Mouse (Mus musculus): ENCODE measurements around the gene Ccr4. TPM values are rescaled to one million over a fixed set of nuclear protein-coding genes. Genes with fewer than 3 reads are reported as not detected.

Gene Ccr4
- not detected in 2 replicates for polyA plus RNA-seq (2015; fragmentation: Nextera tagmentation; extraction: Ambion mirVana)

GRCm38 (mm10) chr9:114504816-114505215, at the start of gene Ccr4:
Gene Ccr4, minus strand, starts transcription at chr9:114504916.

GRCm38 (mm10) chr9:114515364-114515763, 10.6 kb upstream of the Ccr4 start, which contains the start of gene C130032M10Rik:
Gene C130032M10Rik, plus strand, starts transcription at chr9:114515697.

Other genes starting within 250 kb of the Ccr4 start
- 0.47 and 0.76 TPM in 2 replicates for gene Bcl2a1c, start 174.8 kb downstream of the Ccr4 start, polyA plus RNA-seq (2015; fragmentation: Nextera tagmentation; extraction: Ambion mirVana)
- gene Crtap, start 114.2 kb downstream of the Ccr4 start, polyA plus RNA-seq (2015; fragmentation: Nextera tagmentation; extraction: Ambion mirVana) = 131 and 180 TPM in 2 replicates
- 25.6 and 47.0 TPM in 2 replicates for gene Glb1, start 103.8 kb downstream of the Ccr4 start, polyA plus RNA-seq (2015; fragmentation: Nextera tagmentation; extraction: Ambion mirVana)
- 3.7 and 4.7 TPM in 2 replicates for gene Tmppe, start 103.8 kb downstream of the Ccr4 start, polyA plus RNA-seq (2015; fragmentation: Nextera tagmentation; extraction: Ambion mirVana)
- gene C130032M10Rik, start 10.8 kb upstream of the Ccr4 start, polyA plus RNA-seq (2015; fragmentation: Nextera tagmentation; extraction: Ambion mirVana) = 0.30 and 0.54 TPM in 2 replicates
- 0.05 and 0.06 TPM in 2 replicates for gene Trim71, start 59.5 kb upstream of the Ccr4 start, polyA plus RNA-seq (2015; fragmentation: Nextera tagmentation; extraction: Ambion mirVana)
- gene Cnot10, start 135.3 kb upstream of the Ccr4 start, polyA plus RNA-seq (2015; fragmentation: Nextera tagmentation; extraction: Ambion mirVana) = 32.4 and 44.9 TPM in 2 replicates
- 49.0 and 51.6 TPM in 2 replicates for gene Dync1li1, start 183.9 kb upstream of the Ccr4 start, polyA plus RNA-seq (2015; fragmentation: Nextera tagmentation; extraction: Ambion mirVana)
- gene Cmtm6, start 226.2 kb upstream of the Ccr4 start, polyA plus RNA-seq (2015; fragmentation: Nextera tagmentation; extraction: Ambion mirVana) = 38.8 and 64.7 TPM in 2 replicates

All from adrenal gland, postnatal 0 days (tissue).